Mouse (Mus musculus) heart, embryonic 14.5 days (tissue): Measurements from ENCODE around the gene Adgrf5. TPM values are rescaled to one million over a fixed set of nuclear protein-coding genes. Genes with fewer than 3 reads are reported as not detected.

Source experiments
- ATAC-seq: fragments of 200-750 bp; cut with Nextera tagmentation; 2 replicates; pipeline ENCODE4 v1.8.0; 2017; ENCODE audit warnings: low read depth, moderate TSS enrichment; ENCODE audit not compliant: insufficient number of reproducible peaks, insufficient read depth, low FRiP score
- H3K27ac ChIP-seq, 2 experiments: fragments of 200-500 bp in 1 of 2; fragments of 300-500 bp in 1 of 2; sonication (generic) in 1 of 2; replicated peaks in 1 of 2; 2 replicates each; pipeline ENCODE4 v1.5.1; 2012 to 2014; ENCODE audit warnings: low read depth in 2 of 2, low read length in 2 of 2, control low read depth in 1 of 2, mild to moderate bottlenecking in 1 of 2, mixed read lengths in 1 of 2; ENCODE audit not compliant: control insufficient read depth in 1 of 2, insufficient read depth in 1 of 2
- H3K27me3 ChIP-seq: fragments of 300-500 bp; sonication (generic); 2 replicates; pipeline ENCODE4 v1.6.1; 2014; ENCODE audit warnings: mild to moderate bottlenecking, low read length, control low read depth; ENCODE audit not compliant: control insufficient read depth, insufficient read depth
- H3K36me3 ChIP-seq: fragments of 300-500 bp; sonication (generic); 2 replicates; pipeline ENCODE4 v1.6.1; 2014; ENCODE audit warnings: mild to moderate bottlenecking, control low read depth, low read length, mixed read lengths; ENCODE audit not compliant: control insufficient read depth, insufficient read depth
- H3K4me1 ChIP-seq, 2 experiments: fragments of 200-500 bp in 1 of 2; fragments of 300-500 bp in 1 of 2; sonication (generic) in 1 of 2; 2 replicates each; pipeline ENCODE4 v1.6.1; 2012 to 2014; ENCODE audit warnings: low read length in 2 of 2, control low read depth in 1 of 2, mixed read lengths in 1 of 2; ENCODE audit not compliant: control insufficient read depth in 2 of 2, insufficient read depth in 2 of 2
- H3K4me2 ChIP-seq: fragments of 300-500 bp; sonication (generic); 2 replicates; pipeline ENCODE4 v1.6.1; 2014; ENCODE audit warnings: mild to moderate bottlenecking, low read length
- H3K4me3 ChIP-seq, 2 experiments: fragments of 200-500 bp in 1 of 2; fragments of 300-500 bp in 1 of 2; sonication (generic) in 1 of 2; 2 replicates each; pipeline ENCODE4 v1.5.1; 2012 to 2014; ENCODE audit warnings: low read length in 2 of 2, mild to moderate bottlenecking in 2 of 2, control low read depth in 1 of 2, low read depth in 1 of 2, moderate library complexity in 1 of 2; ENCODE audit not compliant: control insufficient read depth in 1 of 2, insufficient read depth in 1 of 2
- H3K9ac ChIP-seq: fragments of 300-500 bp; sonication (generic); 2 replicates; pipeline ENCODE4 v1.6.1; 2014; ENCODE audit warnings: mild to moderate bottlenecking, low read length
- H3K9me3 ChIP-seq: fragments of 300-500 bp; sonication (generic); 2 replicates; pipeline ENCODE4 v1.6.1; 2016; ENCODE audit warnings: low read length, control low read depth; ENCODE audit not compliant: control insufficient read depth
- WGBS: fragments of 180-500 bp; shearing (Covaris S2); extraction: QIAGEN DNeasy Blood & Tissue Kit; methylation state at CpG from one replicate; pipeline ENCODE4 v1.1.7; 2014; 5-methylcytosine and 5-hydroxymethylcytosine counted together
- polyA plus RNA-seq: library from polyadenylated mRNA; unstranded; fragments of >200 nt; fragmentation: Nextera tagmentation; extraction: Ambion mirVana; gene quantifications from 2 replicates; pipeline ENCODE4 v1.2.1, GENCODE M21; 2014

Adgrf5 gene
- polyA plus RNA-seq, 1 experiment from 2014 or later, result 20.9 TPM

- Histone ChIP-seq H3K4me2 (no peak overlapping the region), H3K36me3 (no peaks in the 10 kb centered on the region), H3K9me3 (no peaks in the 10 kb centered on the region), H3K27me3 (no peaks in the 10 kb centered on the region), H3K9ac (no peak overlapping the region), H3K27ac (peak overlapping the region; percentile 14 to 53), H3K4me3 (no peak overlapping the region), H3K4me1 (peaks cover 3 to 6% of the 10 kb centered on the region in 2 experiments; a peak in 2 of 4 replicates)
- ATAC-seq, result no peak
- WGBS, result 38% methylated on average over 4 of the region's 4 CpGs
Measured at GRCm38 (mm10) chr17:43374020-43374419, 13.8 kb downstream of the Adgrf5 start.

- Histone ChIP-seq H3K9ac (no peak overlapping the region), H3K4me2 (no peak overlapping the region), H3K4me3 (no peak overlapping the region), H3K4me1 (peaks cover 3 to 6% of the 10 kb centered on the region in 2 experiments; a peak in 2 of 4 replicates), H3K9me3 (no peaks in the 10 kb centered on the region), H3K27me3 (no peaks in the 10 kb centered on the region), H3K27ac (peak overlapping the region; percentile 47 to 50), H3K36me3 (no peaks in the 10 kb centered on the region)
- 50% methylated on average over 5 of the region's 5 CpGs for WGBS
- no peak for ATAC-seq
Measured at GRCm38 (mm10) chr17:43376527-43376926, 16.3 kb downstream of the Adgrf5 start.

- no peak overlapping the region for H3K4me3 ChIP-seq
- no peaks in the 10 kb centered on the region for H3K27me3 ChIP-seq
- no peak overlapping the region for H3K9ac ChIP-seq
- 40% methylated on average over 5 of the region's 5 CpGs for WGBS
- ATAC-seq, result no peak
- peaks cover 3 to 6% of the 10 kb centered on the region in 2 experiments; a peak in 2 of 4 replicates for H3K4me1 ChIP-seq
- H3K4me2 ChIP-seq, result no peak overlapping the region
- H3K27ac ChIP-seq, result no peak overlapping the region
- H3K9me3 ChIP-seq, result no peaks in the 10 kb centered on the region
- H3K36me3 ChIP-seq, result no peaks in the 10 kb centered on the region
Measured at GRCm38 (mm10) chr17:43378703-43379102, 18.5 kb downstream of the Adgrf5 start.

DNA sequence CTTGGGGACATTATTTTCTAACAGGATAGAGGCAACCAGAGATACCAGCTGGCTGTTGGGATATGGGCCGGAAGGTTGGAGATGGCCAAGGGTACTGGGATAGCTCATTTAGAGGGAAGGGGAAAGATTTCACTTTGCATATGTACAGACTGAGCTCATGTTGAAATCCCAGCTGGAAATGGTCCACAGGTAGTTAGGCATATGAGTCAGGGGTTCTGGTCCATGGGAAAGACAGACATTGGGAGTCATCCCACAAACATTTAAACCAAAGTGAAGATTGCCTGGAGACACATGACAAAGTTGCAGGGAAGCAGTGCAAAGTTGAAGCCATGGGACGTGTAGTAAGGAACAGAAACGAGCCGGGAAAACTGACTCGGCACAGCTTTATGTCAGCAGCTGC is 26.1 kb downstream of the Adgrf5 start:
- no peak overlapping the region for H3K27ac ChIP-seq
- H3K4me2 ChIP-seq, result no peak overlapping the region
- no peak overlapping the region for H3K4me3 ChIP-seq
- no peaks in the 10 kb centered on the region for H3K9me3 ChIP-seq
- no peaks in the 10 kb centered on the region for H3K27me3 ChIP-seq
- no peaks in the 10 kb centered on the region for H3K36me3 ChIP-seq
- H3K4me1 ChIP-seq, result peaks cover 6 to 10% of the 10 kb centered on the region in 2 experiments
- no peak for ATAC-seq
- 85% methylated on average over 5 of the region's 5 CpGs for WGBS
- no peak overlapping the region for H3K9ac ChIP-seq

- H3K9ac ChIP-seq, result no peak overlapping the region
- WGBS, result 18% methylated on average over 3 of the region's 3 CpGs
- H3K9me3 ChIP-seq, result no peaks in the 10 kb centered on the region
- H3K27ac ChIP-seq, result no peak overlapping the region
- H3K36me3 ChIP-seq, result no peaks in the 10 kb centered on the region
- H3K27me3 ChIP-seq, result no peaks in the 10 kb centered on the region
- no peak overlapping the region for H3K4me2 ChIP-seq
- ATAC-seq, result no peak
- H3K4me3 ChIP-seq, result no peak overlapping the region
- H3K4me1 ChIP-seq, result peaks cover 10% of the 10 kb centered on the region in 2 experiments
Measured at GRCm38 (mm10) chr17:43387171-43387570, 26.9 kb downstream of the Adgrf5 start.

DNA sequence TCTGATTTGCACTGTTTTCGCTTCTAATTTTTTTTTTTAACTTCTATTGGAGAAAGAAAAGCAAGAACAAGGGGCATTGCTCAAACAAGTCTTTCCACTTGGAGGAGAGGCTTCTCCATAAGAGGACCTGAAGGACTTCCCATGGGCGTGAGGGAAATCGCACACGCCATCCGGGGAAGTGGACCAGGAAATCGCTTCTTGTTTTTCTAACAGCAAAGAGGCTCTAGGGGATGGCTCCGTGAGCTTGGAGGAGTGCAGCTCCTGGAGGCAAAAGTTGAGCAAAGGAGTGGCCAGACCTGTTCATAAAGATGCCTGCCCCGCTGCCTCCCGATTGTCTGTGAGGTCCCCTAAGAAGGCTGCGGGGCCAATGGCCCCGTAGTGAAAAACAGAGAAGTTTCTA is 29.0 kb downstream of the Adgrf5 start:
- 76% methylated on average over 11 of the region's 11 CpGs for WGBS
- Histone ChIP-seq H3K36me3 (no peaks in the 10 kb centered on the region), H3K4me3 (peak overlapping the region; percentile 19 to 28; a peak in 3 of 4 replicates), H3K9ac (peak overlapping the region; percentile 53), H3K27me3 (no peaks in the 10 kb centered on the region), H3K4me2 (peak overlapping the region; percentile 42), H3K4me1 (peaks cover 10% of the 10 kb centered on the region in 2 experiments), H3K9me3 (no peaks in the 10 kb centered on the region), H3K27ac (peak overlapping the region; percentile 10 to 17; a peak in 1 of 4 replicates)
- no peak for ATAC-seq

- no peak for ATAC-seq
- no peaks in the 10 kb centered on the region for H3K27me3 ChIP-seq
- peak overlapping the region; percentile 35 for H3K4me2 ChIP-seq
- WGBS, result 71% methylated on average over 9 of the region's 9 CpGs
- H3K27ac ChIP-seq, result no peak overlapping the region
- no peaks in the 10 kb centered on the region for H3K9me3 ChIP-seq
- H3K9ac ChIP-seq, result no peak overlapping the region
- no peaks in the 10 kb centered on the region for H3K36me3 ChIP-seq
- H3K4me3 ChIP-seq, result no peak overlapping the region
- peaks cover 7 to 10% of the 10 kb centered on the region in 2 experiments; a peak in 3 of 4 replicates for H3K4me1 ChIP-seq
Measured at GRCm38 (mm10) chr17:43392191-43392590, 31.9 kb downstream of the Adgrf5 start.

- Histone ChIP-seq H3K4me2 (no peak overlapping the region), H3K4me3 (no peak overlapping the region), H3K4me1 (peaks cover 8 to 14% of the 10 kb centered on the region in 2 experiments), H3K27me3 (no peaks in the 10 kb centered on the region), H3K36me3 (no peaks in the 10 kb centered on the region), H3K9me3 (no peaks in the 10 kb centered on the region), H3K9ac (no peak overlapping the region), H3K27ac (no peak overlapping the region)
- ATAC-seq, result no peak
- WGBS, result 77% methylated on average over 8 of the region's 8 CpGs
Measured at GRCm38 (mm10) chr17:43393669-43394068, 33.4 kb downstream of the Adgrf5 start.
